Mouse (Mus musculus) bone marrow macrophage, adult 2 months (primary cell): Measurements from ENCODE around the gene Dusp8.

Source experiments
- CTCF ChIP-seq: IDR thresholded peaks from 2 replicates; pipeline ENCODE4 v1.5.1; 2012; ENCODE audit warnings: low read depth, mild to moderate bottlenecking, low read length, moderate library complexity
- POLR2A ChIP-seq: IDR thresholded peaks from 2 replicates; pipeline ENCODE4 v1.6.1; 2012; ENCODE audit warnings: mild to moderate bottlenecking, low read depth, low read length, borderline replicate concordance

GRCm38 (mm10) chr7:142140696-142141095 is 45.1 kb upstream of the Dusp8 start:
- TF ChIP-seq CTCF (no peak), POLR2A (no peak)
